Mouse (Mus musculus) G1E (cell line): ENCODE measurements around the gene Nos1. TPM values are rescaled to one million over a fixed set of nuclear protein-coding genes. Genes with fewer than 3 reads are reported as not detected.

Experiments used
- ATAC-seq: 2 replicates; pipeline ENCODE4 v1.8.0; 2016; ENCODE audit warnings: mild to moderate bottlenecking; ENCODE audit not compliant: insufficient number of reproducible peaks, poor library complexity, low FRiP score, severe bottlenecking; ENCODE audit errors: extremely low read depth
- DNase-seq: peaks from one replicate; pipeline ENCODE4 v3.0.0; 2012; ENCODE audit warnings: low spot score
- H3K27me3 ChIP-seq: 2 replicates; pipeline ENCODE4 v1.6.1; 2012; ENCODE audit warnings: mild to moderate bottlenecking, low read length, inconsistent platforms; ENCODE audit not compliant: insufficient read depth
- H3K36me3 ChIP-seq: replicated peaks from 2 replicates; pipeline ENCODE3; 2012; ENCODE audit warnings: mild to moderate bottlenecking, inconsistent platforms
- H3K4me1 ChIP-seq: 2 replicates; pipeline ENCODE4 v1.6.1; 2012; ENCODE audit warnings: low read depth, low read length, inconsistent platforms, mixed read lengths; ENCODE audit not compliant: insufficient read depth
- H3K4me3 ChIP-seq: 2 replicates; pipeline ENCODE4 v1.5.1; 2012; ENCODE audit warnings: low read depth, mild to moderate bottlenecking, inconsistent platforms, low read length, moderate library complexity, mixed read lengths
- H3K9me3 ChIP-seq: replicated peaks from 2 replicates; pipeline ENCODE4 v1.6.1; 2012; ENCODE audit warnings: inconsistent platforms
- CTCF ChIP-seq: IDR thresholded peaks from 2 replicates; pipeline ENCODE4 v1.5.1; 2012; ENCODE audit warnings: low read depth, low read length, inconsistent platforms, mixed read lengths
- GATA1 ChIP-seq: IDR thresholded peaks from 2 replicates; pipeline ENCODE4 v1.6.1; 2012; ENCODE audit warnings: borderline replicate concordance, low read length, inconsistent platforms, mixed read lengths
- GATA2 ChIP-seq: IDR thresholded peaks from 2 replicates; pipeline ENCODE4 v1.6.1; 2012; ENCODE audit warnings: low read depth, low read length, inconsistent platforms, borderline replicate concordance
- POLR2AphosphoS5 ChIP-seq: IDR thresholded peaks from 2 replicates; pipeline ENCODE4 v1.6.1; 2012; ENCODE audit warnings: low read depth, low read length, inconsistent platforms; ENCODE audit not compliant: insufficient replicate concordance
- TAL1 ChIP-seq: conservative IDR thresholded peaks from 2 replicates; pipeline ENCODE4 v1.6.1; 2012; ENCODE audit warnings: low read depth, low read length, inconsistent platforms, mixed read lengths
- polyA plus RNA-seq: library from polyadenylated mRNA; stranded (reverse); fragments of >175 nt; gene quantifications from 2 replicates; pipeline ENCODE4 v1.2.3, GENCODE M21; 2012
- total RNA-seq, 2 experiments: library from RNA; stranded (forward) in 1 of 2; stranded (reverse) in 1 of 2; fragments of 200-1000 nt in 1 of 2; fragments of >200 nt in 1 of 2; fragmentation: Nextera tagmentation in 1 of 2; gene quantifications; 2 replicates each; pipeline ENCODE4 v1.2.3; 2014 to 2017

Gene Nos1
- total and polyA plus RNA-seq, 3 experiments = 0.05 TPM; not detected in 2

DNA sequence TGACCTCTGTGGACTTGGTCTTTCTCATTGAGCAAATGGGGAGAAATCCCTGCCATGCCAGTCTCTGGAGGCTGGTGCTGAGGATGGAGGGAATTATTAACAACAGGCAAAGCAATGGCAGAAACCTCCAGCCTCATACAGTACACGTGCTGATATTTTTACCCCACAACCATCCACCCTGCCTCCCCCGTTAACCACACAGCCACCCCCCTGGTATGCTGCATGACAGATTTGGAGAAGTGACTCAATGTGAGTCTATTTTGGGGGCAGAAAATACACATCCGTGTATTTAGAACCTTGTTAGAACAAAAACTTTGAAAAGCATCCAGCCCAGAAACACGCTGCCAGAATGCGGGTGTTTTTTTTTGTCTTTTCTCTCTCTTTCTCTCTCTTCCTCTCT is 135.5 kb downstream of the Nos1 start:
- no peak for TF ChIP-seq POLR2AphosphoS5
- no peak for TF ChIP-seq CTCF
- TF ChIP-seq GATA1 = no peak
- no peak for TF ChIP-seq TAL1
- no peak for TF ChIP-seq GATA2
- Histone ChIP-seq H3K9me3 (peaks cover 76% of the 10 kb centered on the region), H3K36me3 (no peaks in the 10 kb centered on the region), H3K4me3 (no peak overlapping the region), H3K27me3 (no peaks in the 10 kb centered on the region), H3K4me1 (no peaks in the 10 kb centered on the region)
- no peak for DNase-seq
- ATAC-seq = no peak

- TF ChIP-seq GATA2 (no peak), POLR2AphosphoS5 (no peak)
- ATAC-seq (no peak), DNase-seq (no peak)
- Histone ChIP-seq H3K9me3 (peaks cover 75% of the 10 kb centered on the region), H3K36me3 (no peaks in the 10 kb centered on the region), H3K4me1 (no peaks in the 10 kb centered on the region), H3K4me3 (no peak overlapping the region), H3K27me3 (no peaks in the 10 kb centered on the region)
Observed at GRCm38 (mm10) chr5:117916906-117917305, 136.1 kb downstream of the Nos1 start.

GRCm38 (mm10) chr5:117921786-117922528 is 141.1 kb downstream of the Nos1 start:
- H3K4me3 ChIP-seq = no peak overlapping the region

GRCm38 (mm10) chr5:117923688-117924087 is 142.9 kb downstream of the Nos1 start:
- Histone ChIP-seq H3K9me3 (peaks cover 77% of the 10 kb centered on the region), H3K4me3 (no peak overlapping the region), H3K27me3 (no peaks in the 10 kb centered on the region), H3K36me3 (no peaks in the 10 kb centered on the region), H3K4me1 (no peaks in the 10 kb centered on the region)
- DNase-seq = no peak
- TF ChIP-seq POLR2AphosphoS5 (no peak), GATA2 (no peak), CTCF (no peak), GATA1 (no peak), TAL1 (no peak)
- ATAC-seq = no peak

More at GRCm38 (mm10) chr5:117921786-117922528, 141.1 kb downstream of the Nos1 start:
- ATAC-seq = no peak
- no peak for TF ChIP-seq TAL1
- TF ChIP-seq GATA1 = no peak
- TF ChIP-seq POLR2AphosphoS5 = no peak
- no peaks in the 10 kb centered on the region for H3K36me3 ChIP-seq
- DNase-seq = no peak
- no peaks in the 10 kb centered on the region for H3K27me3 ChIP-seq
- no peaks in the 10 kb centered on the region for H3K4me1 ChIP-seq
- peaks cover 80% of the 10 kb centered on the region for H3K9me3 ChIP-seq

DNA sequence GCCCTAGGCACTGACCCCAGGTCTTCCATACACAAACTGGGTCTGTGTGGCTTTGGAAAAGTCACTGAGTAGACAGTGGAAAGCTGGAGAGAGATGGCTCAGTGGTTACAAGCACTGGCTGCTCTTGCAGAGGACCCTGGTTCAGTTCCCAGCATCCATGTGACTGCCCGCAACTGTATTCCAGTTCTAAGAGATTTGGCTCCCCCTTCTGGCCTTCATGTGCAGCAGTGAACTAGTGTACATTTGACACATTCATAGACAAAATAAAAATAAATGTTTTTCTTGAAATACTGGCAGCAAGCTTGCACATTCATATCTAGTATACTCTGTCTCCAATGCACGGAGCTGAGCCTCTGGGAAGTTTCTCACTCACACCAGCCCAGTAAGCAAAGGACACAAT is 147.7 kb downstream of the Nos1 start:
- Histone ChIP-seq H3K4me3 (no peak overlapping the region), H3K27me3 (no peaks in the 10 kb centered on the region), H3K9me3 (peaks cover 66% of the 10 kb centered on the region), H3K36me3 (no peaks in the 10 kb centered on the region), H3K4me1 (no peaks in the 10 kb centered on the region)
- TF ChIP-seq TAL1 (no peak), GATA1 (no peak), CTCF (no peak), GATA2 (no peak), POLR2AphosphoS5 (no peak)
- DNase-seq = no peak
- no peak for ATAC-seq

- Histone ChIP-seq H3K27me3 (no peaks in the 10 kb centered on the region), H3K4me3 (no peak overlapping the region), H3K36me3 (no peaks in the 10 kb centered on the region), H3K4me1 (no peaks in the 10 kb centered on the region), H3K9me3 (peaks cover 59% of the 10 kb centered on the region)
- TF ChIP-seq TAL1 = no peak
- TF ChIP-seq CTCF = no peak
- TF ChIP-seq POLR2AphosphoS5 = no peak
- no peak for TF ChIP-seq GATA2
- TF ChIP-seq GATA1 = no peak
- DNase-seq (no peak), ATAC-seq (no peak)
Observed at GRCm38 (mm10) chr5:117932222-117932621, 151.4 kb downstream of the Nos1 start.

DNA sequence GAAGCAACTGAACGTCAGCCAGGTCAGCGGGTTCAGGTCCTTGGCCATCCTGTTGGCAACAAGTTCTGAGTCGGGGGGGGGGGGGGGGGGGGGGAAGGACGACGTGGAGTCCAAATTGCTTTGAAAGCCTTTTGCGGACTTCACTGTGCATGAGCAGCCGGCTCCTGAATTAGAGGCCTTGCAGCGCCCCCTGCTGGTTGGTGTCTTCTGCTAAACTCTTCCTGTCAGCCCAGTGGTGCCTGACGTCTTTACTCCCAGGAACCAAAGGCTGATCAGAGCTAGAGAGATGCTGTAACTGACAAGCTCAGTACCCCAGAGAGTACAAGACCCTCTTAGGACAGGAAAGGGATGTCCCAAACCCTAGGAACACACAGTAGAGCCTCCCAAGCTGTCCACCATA is 152.0 kb downstream of the Nos1 start:
- DNase-seq = no peak

More for the DNA sequence above, 152.0 kb downstream of the Nos1 start:
- H3K9me3 ChIP-seq = peaks cover 61% of the 10 kb centered on the region
- H3K4me1 ChIP-seq = no peaks in the 10 kb centered on the region
- H3K36me3 ChIP-seq = no peaks in the 10 kb centered on the region
- H3K4me3 ChIP-seq = no peak overlapping the region
- no peaks in the 10 kb centered on the region for H3K27me3 ChIP-seq
- TF ChIP-seq TAL1 (no peak), GATA1 (no peak), POLR2AphosphoS5 (no peak)
- no peak for ATAC-seq
